Mouse (Mus musculus) monocyte, adult 5-6 weeks (primary cell): ENCODE data around the gene Mat2a. TPM values are rescaled to one million over a fixed set of nuclear protein-coding genes. Genes with fewer than 3 reads are reported as not detected.

Experiments used
- ATAC-seq: fragments of 153-309, 156-312 bp; replicated peaks from 2 replicates; pipeline ENCODE4 v1.8.0; 2017; ENCODE audit warnings: mild to moderate bottlenecking; ENCODE audit not compliant: low TSS enrichment, insufficient number of reproducible peaks, severe bottlenecking, poor library complexity, low FRiP score
- total RNA-seq: library from RNA; stranded (forward); fragments of 200-1000, 200-491, 200-594 nt; gene quantifications from 3 replicates; pipeline ENCODE4 v1.2.3, GENCODE M21; 2017

The Mat2a gene
- total RNA-seq, 1 experiment from 2014 or later, result 164 TPM

GRCm38 (mm10) chr6:72389471-72389940, 49.9 kb downstream of the Mat2a start:
- peak; percentile 43 for ATAC-seq

- no peak for ATAC-seq
Observed at GRCm38 (mm10) chr6:72388791-72389329, 50.5 kb downstream of the Mat2a start.

- no peak for ATAC-seq
Observed at GRCm38 (mm10) chr6:72388266-72388665, 51.1 kb downstream of the Mat2a start.

- no peak for ATAC-seq
Observed at GRCm38 (mm10) chr6:72387816-72388215, 51.5 kb downstream of the Mat2a start.

GRCm38 (mm10) chr6:72386561-72386960, 52.8 kb downstream of the Mat2a start:
- no peak for ATAC-seq

GRCm38 (mm10) chr6:72385258-72385657, 54.1 kb downstream of the Mat2a start:
- no peak for ATAC-seq

GRCm38 (mm10) chr6:72383952-72384351, 55.4 kb downstream of the Mat2a start:
- no peak for ATAC-seq

- ATAC-seq, result no peak
Observed at GRCm38 (mm10) chr6:72383142-72383820, 56.1 kb downstream of the Mat2a start.

Other genes with a start within 250 kb of the Mat2a start
- gene Atoh8, start 204.0 kb downstream of the Mat2a start, total RNA-seq, result 0.49 TPM in 1 of 3 replicates, not detected in the others
- not detected in 3 replicates for gene Sftpb, start 134.9 kb downstream of the Mat2a start, total RNA-seq
- 22.6 to 41.7 TPM (median 35.3 TPM) in 3 replicates for gene Usp39, start 94.4 kb downstream of the Mat2a start, total RNA-seq
- gene 0610030E20Rik, start 92.2 kb downstream of the Mat2a start, total RNA-seq, result 14.0 to 33.3 TPM (median 20.1 TPM) in 3 replicates
- gene Tmem150a, start 84.1 kb downstream of the Mat2a start, total RNA-seq, result 1.4 to 2.3 TPM in 2 of 3 replicates, not detected in the other
- gene Rnf181, start 72.6 kb downstream of the Mat2a start, total RNA-seq, result 51.8 to 77.7 TPM (median 56.1 TPM) in 3 replicates
- 6.6 to 20.9 TPM (median 13.2 TPM) in 3 replicates for gene Vamp5, start 59.1 kb downstream of the Mat2a start, total RNA-seq
- 202 to 246 TPM (median 207 TPM) in 3 replicates for gene Vamp8, start 48.9 kb downstream of the Mat2a start, total RNA-seq
- gene Ggcx, start 25.2 kb downstream of the Mat2a start, total RNA-seq, result 10.1 to 13.9 TPM (median 11.1 TPM) in 3 replicates
- 0.75 TPM in 1 of 3 replicates, not detected in the others for gene Sh2d6, start 82.1 kb upstream of the Mat2a start, total RNA-seq
- gene Capg, start 104.8 kb upstream of the Mat2a start, total RNA-seq, result 54.4 to 71.6 TPM (median 54.8 TPM) in 3 replicates
- gene Elmod3, start 158.9 kb upstream of the Mat2a start, total RNA-seq, result 7.6 to 8.8 TPM (median 8.0 TPM) in 3 replicates
- gene Retsat, start 158.9 kb upstream of the Mat2a start, total RNA-seq, result 2.9 to 10.9 TPM (median 6.6 TPM) in 3 replicates
- 123 to 195 TPM (median 136 TPM) in 3 replicates for gene Tgoln1, start 177.4 kb upstream of the Mat2a start, total RNA-seq